Mouse (Mus musculus) olfactory bulb, adult 2 months (tissue): ENCODE data around the gene Gimap7.

Experiments used
- CTCF ChIP-seq: fragments of 200-500 bp; IDR thresholded peaks from 2 replicates; pipeline ENCODE4 v1.5.1; 2012; ENCODE audit warnings: low read depth, mild to moderate bottlenecking, low read length, moderate library complexity; ENCODE audit not compliant: insufficient read depth
- POLR2A ChIP-seq: fragments of 200-500 bp; IDR thresholded peaks from 2 replicates; pipeline ENCODE4 v1.6.1; 2012; ENCODE audit warnings: mild to moderate bottlenecking, low read depth, low read length, moderate library complexity; ENCODE audit not compliant: insufficient read depth

- TF ChIP-seq CTCF (no peak), POLR2A (no peak)
Measured at GRCm38 (mm10) chr6:48680421-48680820, 38.0 kb upstream of the Gimap7 start.
